Mouse (Mus musculus): ENCODE measurements around the gene Pno1. TPM values are rescaled to one million over a fixed set of nuclear protein-coding genes. Genes with fewer than 3 reads are reported as not detected.

Pno1 gene
- polyA plus RNA-seq, 1 experiment from 2014 or later = 70.0 TPM

GRCm38 (mm10) chr11:17187649-17188048 is 23.7 kb downstream of the Pno1 start:
- no peak for ATAC-seq (ENCODE audit: insufficient read depth, low FRiP score)
- Histone ChIP-seq H3K27me3 (ENCODE audit: control insufficient read depth, insufficient read depth, low read length) (no peaks in the 10 kb centered on the region), H3K36me3 (ENCODE audit: control insufficient read depth, insufficient read depth, low read length) (no peaks in the 10 kb centered on the region), H3K27ac (ENCODE audit: low read length) (no peak overlapping the region), H3K9ac (ENCODE audit: low read length) (no peak overlapping the region), H3K4me1 (ENCODE audit: control insufficient read depth, insufficient read depth, low read length) (no peaks in the 10 kb centered on the region), H3K4me2 (ENCODE audit: low read depth, low read length) (no peak overlapping the region), H3K9me3 (replicated peaks; ENCODE audit: control insufficient read depth, low read length) (no peaks in the 10 kb centered on the region), H3K4me3 (replicated peaks; ENCODE audit: low read length) (no peak overlapping the region)
- WGBS = 77% methylated on average over 3 of the region's 3 CpGs

- Histone ChIP-seq H3K4me3 (replicated peaks; ENCODE audit: low read length) (no peak overlapping the region), H3K36me3 (ENCODE audit: control insufficient read depth, insufficient read depth, low read length) (no peaks in the 10 kb centered on the region), H3K4me1 (ENCODE audit: control insufficient read depth, insufficient read depth, low read length) (peaks cover 6% of the 10 kb centered on the region; the same call in 1 of the 2 replicates), H3K9ac (ENCODE audit: low read length) (no peak overlapping the region), H3K27me3 (ENCODE audit: control insufficient read depth, insufficient read depth, low read length) (no peaks in the 10 kb centered on the region), H3K27ac (ENCODE audit: low read length) (no peak overlapping the region), H3K4me2 (ENCODE audit: low read depth, low read length) (no peak overlapping the region), H3K9me3 (replicated peaks; ENCODE audit: control insufficient read depth, low read length) (no peaks in the 10 kb centered on the region)
- no peak for ATAC-seq (ENCODE audit: insufficient read depth, low FRiP score)
- WGBS = 83% methylated on average over 2 of the region's 2 CpGs
Observed at GRCm38 (mm10) chr11:17183165-17183564, 28.2 kb downstream of the Pno1 start.

DNA sequence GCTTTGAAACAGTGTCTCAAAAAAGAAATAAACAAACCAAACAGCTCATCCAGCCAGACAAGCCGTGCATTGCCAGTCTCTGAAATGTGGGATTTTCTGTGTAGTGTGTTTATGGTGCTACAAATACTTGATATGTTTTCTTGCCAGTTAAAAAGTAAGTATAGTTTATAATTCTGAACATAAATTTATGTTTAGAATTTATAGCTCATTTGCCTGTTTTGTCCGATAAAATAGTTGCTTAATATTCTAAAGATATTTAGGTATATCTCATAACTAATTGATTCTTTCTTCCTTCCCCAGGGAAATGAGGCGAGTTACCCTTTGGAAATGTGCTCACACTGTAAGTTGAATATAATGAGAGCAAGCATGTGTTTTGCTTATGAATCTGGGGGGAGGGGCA is 29.6 kb downstream of the Pno1 start, which contains the start of gene Wdr92:
Wdr92 (plus strand) TSS at position 301 of the 400 bp plus-strand sequence.
- Histone ChIP-seq H3K4me1 (ENCODE audit: control insufficient read depth, insufficient read depth, low read length) (peaks cover 6% of the 10 kb centered on the region; the same call in 1 of the 2 replicates), H3K9me3 (replicated peaks; ENCODE audit: control insufficient read depth, low read length) (no peaks in the 10 kb centered on the region), H3K4me3 (replicated peaks; ENCODE audit: low read length) (no peak within 1 kb of the TSS), H3K9ac (ENCODE audit: low read length) (no peak within 1 kb of the TSS), H3K27me3 (ENCODE audit: control insufficient read depth, insufficient read depth, low read length) (no peaks in the 10 kb centered on the region), H3K36me3 (ENCODE audit: control insufficient read depth, insufficient read depth, low read length) (no peaks in the 10 kb centered on the region), H3K27ac (ENCODE audit: low read length) (no peak within 1 kb of the TSS), H3K4me2 (ENCODE audit: low read depth, low read length) (no peak within 1 kb of the TSS)
- 71% methylated on average over 3 of the region's 3 CpGs for WGBS
- ATAC-seq (ENCODE audit: insufficient read depth, low FRiP score) = no peak

GRCm38 (mm10) chr11:17180753-17181152 is 30.6 kb downstream of the Pno1 start:
- Histone ChIP-seq H3K4me1 (ENCODE audit: control insufficient read depth, insufficient read depth, low read length) (peaks cover 6% of the 10 kb centered on the region; the same call in 1 of the 2 replicates), H3K4me3 (replicated peaks; ENCODE audit: low read length) (no peak overlapping the region), H3K9ac (ENCODE audit: low read length) (no peak overlapping the region), H3K27me3 (ENCODE audit: control insufficient read depth, insufficient read depth, low read length) (no peaks in the 10 kb centered on the region), H3K9me3 (replicated peaks; ENCODE audit: control insufficient read depth, low read length) (no peaks in the 10 kb centered on the region), H3K27ac (ENCODE audit: low read length) (no peak overlapping the region), H3K4me2 (ENCODE audit: low read depth, low read length) (no peak overlapping the region), H3K36me3 (ENCODE audit: control insufficient read depth, insufficient read depth, low read length) (no peaks in the 10 kb centered on the region)
- 77% methylated on average over 3 of the region's 3 CpGs for WGBS
- no peak for ATAC-seq (ENCODE audit: insufficient read depth, low FRiP score)

- H3K4me2 ChIP-seq (ENCODE audit: low read depth, low read length) = no peak overlapping the region
- H3K9ac ChIP-seq (ENCODE audit: low read length) = no peak overlapping the region
- peaks cover 5% of the 10 kb centered on the region; the same call in 1 of the 2 replicates for H3K36me3 ChIP-seq (ENCODE audit: control insufficient read depth, insufficient read depth, low read length)
- ATAC-seq (ENCODE audit: insufficient read depth, low FRiP score) = no peak
- no peaks in the 10 kb centered on the region; the same call in 1 of the 2 replicates for H3K9me3 ChIP-seq (replicated peaks; ENCODE audit: control insufficient read depth, low read length)
- 93% methylated on average over 1 of the region's 1 CpGs for WGBS
- H3K27ac ChIP-seq (ENCODE audit: low read length) = no peak overlapping the region
- H3K4me1 ChIP-seq (ENCODE audit: control insufficient read depth, insufficient read depth, low read length) = peaks cover 6% of the 10 kb centered on the region; the same call in 1 of the 2 replicates
- H3K27me3 ChIP-seq (ENCODE audit: control insufficient read depth, insufficient read depth, low read length) = no peaks in the 10 kb centered on the region
- H3K4me3 ChIP-seq (replicated peaks; ENCODE audit: low read length) = no peak overlapping the region
Observed at GRCm38 (mm10) chr11:17176638-17177037, 34.7 kb downstream of the Pno1 start.

- Histone ChIP-seq H3K9ac (ENCODE audit: low read length) (no peak overlapping the region), H3K4me2 (ENCODE audit: low read depth, low read length) (no peak overlapping the region), H3K4me1 (ENCODE audit: control insufficient read depth, insufficient read depth, low read length) (peaks cover 15% of the 10 kb centered on the region), H3K4me3 (replicated peaks; ENCODE audit: low read length) (no peak overlapping the region), H3K27me3 (ENCODE audit: control insufficient read depth, insufficient read depth, low read length) (no peaks in the 10 kb centered on the region), H3K27ac (ENCODE audit: low read length) (no peak overlapping the region), H3K36me3 (ENCODE audit: control insufficient read depth, insufficient read depth, low read length) (peaks cover 5% of the 10 kb centered on the region; the same call in 1 of the 2 replicates), H3K9me3 (replicated peaks; ENCODE audit: control insufficient read depth, low read length) (no peaks in the 10 kb centered on the region; the same call in 1 of the 2 replicates)
- no peak for ATAC-seq (ENCODE audit: insufficient read depth, low FRiP score)
- 92% methylated on average over 4 of the region's 4 CpGs for WGBS
Observed at GRCm38 (mm10) chr11:17172300-17172699, 39.1 kb downstream of the Pno1 start.

- peaks cover 20% of the 10 kb centered on the region for H3K4me1 ChIP-seq (ENCODE audit: control insufficient read depth, insufficient read depth, low read length)
- WGBS = 83% methylated on average over 1 of the region's 1 CpGs
- no peaks in the 10 kb centered on the region for H3K27me3 ChIP-seq (ENCODE audit: control insufficient read depth, insufficient read depth, low read length)
- H3K27ac ChIP-seq (ENCODE audit: low read length) = no peak overlapping the region
- peaks cover 5% of the 10 kb centered on the region; the same call in 1 of the 2 replicates for H3K36me3 ChIP-seq (ENCODE audit: control insufficient read depth, insufficient read depth, low read length)
- no peaks in the 10 kb centered on the region; the same call in 1 of the 2 replicates for H3K9me3 ChIP-seq (replicated peaks; ENCODE audit: control insufficient read depth, low read length)
- no peak overlapping the region for H3K4me3 ChIP-seq (replicated peaks; ENCODE audit: low read length)
- H3K4me2 ChIP-seq (ENCODE audit: low read depth, low read length) = no peak overlapping the region
- no peak for ATAC-seq (ENCODE audit: insufficient read depth, low FRiP score)
- no peak overlapping the region for H3K9ac ChIP-seq (ENCODE audit: low read length)
Observed at GRCm38 (mm10) chr11:17170938-17171729, 40.2 kb downstream of the Pno1 start.

DNA sequence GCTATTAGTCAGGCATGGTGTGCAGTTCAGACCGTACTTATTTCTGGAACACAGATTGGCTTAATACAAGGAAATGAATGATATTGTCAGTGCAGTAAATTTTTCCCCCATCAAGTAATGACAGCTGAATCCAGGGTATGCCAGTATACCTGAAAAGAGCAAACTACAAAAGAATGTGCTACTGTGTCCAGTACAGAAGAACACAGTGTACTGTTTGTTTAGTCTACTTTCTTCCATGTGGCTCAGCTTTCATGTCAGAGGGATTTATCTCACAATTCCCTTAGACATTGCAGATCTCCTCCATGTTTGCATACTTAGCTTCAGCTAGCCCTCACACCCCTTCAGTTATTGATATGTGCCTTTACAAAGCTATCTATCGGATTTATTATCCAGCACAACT is 42.1 kb downstream of the Pno1 start:
- no peak for ATAC-seq (ENCODE audit: insufficient read depth, low FRiP score)
- peaks cover 5% of the 10 kb centered on the region; the same call in 1 of the 2 replicates for H3K36me3 ChIP-seq (ENCODE audit: control insufficient read depth, insufficient read depth, low read length)
- H3K9me3 ChIP-seq (replicated peaks; ENCODE audit: control insufficient read depth, low read length) = no peaks in the 10 kb centered on the region; the same call in 1 of the 2 replicates
- H3K27me3 ChIP-seq (ENCODE audit: control insufficient read depth, insufficient read depth, low read length) = no peaks in the 10 kb centered on the region
- H3K27ac ChIP-seq (ENCODE audit: low read length) = no peak overlapping the region
- H3K4me2 ChIP-seq (ENCODE audit: low read depth, low read length) = no peak overlapping the region
- H3K9ac ChIP-seq (ENCODE audit: low read length) = no peak overlapping the region
- H3K4me3 ChIP-seq (replicated peaks; ENCODE audit: low read length) = no peak overlapping the region
- peaks cover 24% of the 10 kb centered on the region for H3K4me1 ChIP-seq (ENCODE audit: control insufficient read depth, insufficient read depth, low read length)
- 38% methylated on average over 2 of the region's 2 CpGs for WGBS

DNA sequence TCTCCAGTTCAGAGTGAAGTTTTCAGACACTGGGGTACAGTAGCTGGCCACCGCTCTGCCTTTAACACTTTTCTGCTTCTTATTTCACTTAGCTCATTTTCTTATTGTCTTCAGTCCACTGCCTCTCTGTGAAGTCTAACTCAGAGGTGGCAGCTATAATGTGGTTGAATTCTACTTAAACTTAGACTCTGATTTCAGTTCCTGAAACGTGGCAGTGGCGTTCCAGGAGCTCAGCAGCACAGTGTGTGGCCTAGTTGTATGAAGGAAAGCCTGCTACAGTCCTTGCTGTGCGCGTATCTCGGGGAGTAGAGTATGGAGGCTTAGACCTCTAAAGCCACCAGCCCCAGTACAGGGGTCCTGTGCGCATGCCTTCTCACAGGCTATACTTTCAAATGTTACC is 44.7 kb downstream of the Pno1 start:
- H3K9ac ChIP-seq (ENCODE audit: low read length) = no peak overlapping the region; the same call in 1 of the 2 replicates
- H3K27me3 ChIP-seq (ENCODE audit: control insufficient read depth, insufficient read depth, low read length) = no peaks in the 10 kb centered on the region
- peaks cover 37% of the 10 kb centered on the region for H3K4me1 ChIP-seq (ENCODE audit: control insufficient read depth, insufficient read depth, low read length)
- no peak overlapping the region for H3K4me3 ChIP-seq (replicated peaks; ENCODE audit: low read length)
- no peak overlapping the region for H3K27ac ChIP-seq (ENCODE audit: low read length)
- no peaks in the 10 kb centered on the region for H3K9me3 ChIP-seq (replicated peaks; ENCODE audit: control insufficient read depth, low read length)
- no peaks in the 10 kb centered on the region for H3K36me3 ChIP-seq (ENCODE audit: control insufficient read depth, insufficient read depth, low read length)
- 86% methylated on average over 7 of the region's 7 CpGs for WGBS
- no peak overlapping the region for H3K4me2 ChIP-seq (ENCODE audit: low read depth, low read length)
- ATAC-seq (ENCODE audit: insufficient read depth, low FRiP score) = no peak

Data from stomach, embryonic 16.5 days (tissue).